Mouse (Mus musculus) neutrophil, adult 83 days (primary cell): Measurements from ENCODE around the gene Olfr694. TPM values are rescaled to one million over a fixed set of nuclear protein-coding genes. Genes with fewer than 3 reads are reported as not detected.

ENCODE experiments used
- total RNA-seq, 2 experiments: library from RNA; stranded (reverse); gene quantifications; one replicate each; pipeline ENCODE4 v1.2.4; 2023

Gene Olfr694
- not detected for total RNA-seq

DNA sequence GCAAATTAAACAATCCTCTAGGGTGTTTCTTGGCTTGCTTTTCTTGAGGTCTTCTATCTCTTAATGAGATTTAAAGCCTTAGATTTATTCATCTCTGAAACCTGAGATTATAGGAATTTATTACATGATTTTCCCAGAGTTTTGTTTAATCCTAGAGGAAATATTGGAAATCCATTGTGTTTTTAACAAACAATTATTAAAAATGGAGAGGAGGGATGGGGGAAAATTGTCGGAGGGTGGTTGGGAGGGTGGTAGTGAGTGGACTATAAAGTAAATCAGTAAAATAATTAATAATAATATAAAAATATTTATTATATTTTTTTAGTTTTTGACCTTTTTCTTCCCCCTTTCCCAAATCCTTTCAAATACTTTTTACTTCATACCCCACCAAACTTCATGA lies at the start of gene Olfr694:
Gene Olfr694 (minus strand): TSS at position 101 of the 400 bp plus-strand sequence.

DNA sequence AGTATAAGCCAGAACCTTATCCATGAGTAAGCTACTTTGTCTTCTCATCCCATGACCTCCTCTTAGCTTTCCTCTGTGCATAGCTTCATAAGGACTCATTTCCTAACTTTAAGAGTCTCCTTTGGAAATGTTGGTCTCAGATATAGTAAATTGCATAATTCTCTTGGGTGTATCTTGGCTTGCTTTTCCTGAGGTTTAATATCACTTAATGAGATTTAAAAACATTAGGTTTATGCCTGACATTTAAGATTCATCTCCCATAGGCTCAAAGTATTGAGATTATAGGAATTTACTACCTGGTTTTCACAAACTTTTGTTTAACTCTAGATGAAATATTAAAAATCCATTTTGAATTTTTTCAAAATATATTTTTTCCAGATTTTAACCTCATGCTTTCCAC lies 24.7 kb upstream of the Olfr694 start, which contains the start of gene Olfr695:
Gene Olfr695 (minus strand): TSS at position 101 of the 400 bp plus-strand sequence.

DNA sequence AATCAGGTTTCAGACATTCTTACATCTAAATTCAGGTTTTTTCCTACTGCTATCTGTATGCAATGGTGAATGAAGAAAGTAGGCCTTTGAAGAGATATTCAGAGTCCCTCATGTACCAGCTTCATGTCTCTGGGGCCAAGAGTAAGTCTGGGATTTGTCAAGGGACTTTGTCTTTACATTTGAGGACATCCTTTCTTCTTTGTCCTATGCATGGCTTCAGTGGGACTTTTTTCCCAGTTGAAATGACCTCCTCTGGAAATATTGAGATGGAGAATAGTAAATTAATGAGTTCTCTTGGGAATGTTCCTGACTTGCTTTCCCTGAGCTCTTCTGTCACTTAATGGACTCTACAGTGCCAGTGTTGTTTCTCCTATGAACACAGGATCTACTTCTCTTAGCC lies 11.1 kb downstream of the Olfr694 start, which contains the start of gene Olfr693:
Gene Olfr693 (minus strand): TSS at position 101 of the 400 bp plus-strand sequence.

Other genes starting within 250 kb of the Olfr694 start
- gene Olfr693, start 11.2 kb downstream of the Olfr694 start, total RNA-seq, result not detected
- gene Olfr695, start 24.6 kb upstream of the Olfr694 start, total RNA-seq, result not detected
- not detected for gene Olfr697, start 50.6 kb upstream of the Olfr694 start, total RNA-seq
- not detected for gene Olfr698, start 63.6 kb upstream of the Olfr694 start, total RNA-seq
- gene Olfr699, start 101.4 kb upstream of the Olfr694 start, total RNA-seq, result not detected
- not detected for gene Olfr700, start 117.0 kb upstream of the Olfr694 start, total RNA-seq
- not detected for gene Olfr701, start 122.3 kb upstream of the Olfr694 start, total RNA-seq
- gene Olfr702, start 142.1 kb upstream of the Olfr694 start, total RNA-seq, result not detected
- gene Olfr703, start 151.5 kb upstream of the Olfr694 start, total RNA-seq, result not detected
- gene Olfr704, start 171.4 kb upstream of the Olfr694 start, total RNA-seq, result not detected
- gene Olfr705, start 185.1 kb upstream of the Olfr694 start, total RNA-seq, result not detected
- gene Olfr706, start 196.3 kb upstream of the Olfr694 start, total RNA-seq, result not detected
- not detected for gene Olfr707, start 209.4 kb upstream of the Olfr694 start, total RNA-seq
- not detected for gene Olfr1532-ps1, start 216.2 kb upstream of the Olfr694 start, total RNA-seq
- under 1 TPM; 0.09 to 0.15 TPM for gene Olfr709-ps1, start 240.4 kb upstream of the Olfr694 start, total RNA-seq